Mouse (Mus musculus) lung, embryonic 16.5 days (tissue): ENCODE results near the gene Rpap2. TPM values are rescaled to one million over a fixed set of nuclear protein-coding genes. Genes with fewer than 3 reads are reported as not detected.
A peak's percentile ranks its signal among the peaks of the same experiment; 100 is the strongest.

Source experiments
- ATAC-seq: fragments of 200-750 bp; cut with Nextera tagmentation; 2 replicates; pipeline ENCODE4 v1.8.0; 2017; ENCODE audit warnings: low read depth, mild to moderate bottlenecking, moderate library complexity
- H3K27ac ChIP-seq: fragments of 300-500 bp; sonication (generic); 2 replicates; pipeline ENCODE4 v1.5.1; 2014; ENCODE audit warnings: mild to moderate bottlenecking, control low read depth, low read length
- H3K27me3 ChIP-seq: fragments of 300-500 bp; sonication (generic); 2 replicates; pipeline ENCODE4 v1.6.1; 2014; ENCODE audit warnings: low read depth, low read length, mixed read lengths; ENCODE audit not compliant: control insufficient read depth, insufficient read depth
- H3K36me3 ChIP-seq: fragments of 300-500 bp; sonication (generic); 2 replicates; pipeline ENCODE4 v1.6.1; 2014; ENCODE audit warnings: low read length; ENCODE audit not compliant: control insufficient read depth, insufficient read depth
- H3K4me1 ChIP-seq: fragments of 300-500 bp; sonication (generic); replicated peaks from 2 replicates; pipeline ENCODE4 v1.6.1; 2014; ENCODE audit warnings: low read length, mixed read lengths; ENCODE audit not compliant: control insufficient read depth, insufficient read depth
- H3K4me2 ChIP-seq: fragments of 300-500 bp; sonication (generic); 2 replicates; pipeline ENCODE4 v1.6.1; 2014; ENCODE audit warnings: low read depth, low read length, control low read depth
- H3K4me3 ChIP-seq: fragments of 300-500 bp; sonication (generic); 2 replicates; pipeline ENCODE4 v1.5.1; 2014; ENCODE audit warnings: mild to moderate bottlenecking, low read length, control low read depth
- H3K9ac ChIP-seq: fragments of 300-500 bp; sonication (generic); 2 replicates; pipeline ENCODE4 v1.6.1; 2014; ENCODE audit warnings: low read length, control low read depth
- H3K9me3 ChIP-seq: fragments of 300-500 bp; sonication (generic); 2 replicates; pipeline ENCODE4 v1.6.1; 2016; ENCODE audit warnings: low read length; ENCODE audit not compliant: control insufficient read depth
- WGBS: fragments of 180-500 bp; shearing (Covaris S2); extraction: QIAGEN DNeasy Blood & Tissue Kit; methylation state at CpG from one replicate; pipeline ENCODE4 v1.1.7; 2014; 5-methylcytosine and 5-hydroxymethylcytosine counted together
- polyA plus RNA-seq: library from polyadenylated mRNA; unstranded; fragments of >200 nt; fragmentation: Nextera tagmentation; extraction: Ambion mirVana; gene quantifications from 2 replicates; pipeline ENCODE4 v1.2.1, GENCODE M21; 2015

Rpap2 gene
- 14.9 and 15.1 TPM in 2 replicates for polyA plus RNA-seq

DNA sequence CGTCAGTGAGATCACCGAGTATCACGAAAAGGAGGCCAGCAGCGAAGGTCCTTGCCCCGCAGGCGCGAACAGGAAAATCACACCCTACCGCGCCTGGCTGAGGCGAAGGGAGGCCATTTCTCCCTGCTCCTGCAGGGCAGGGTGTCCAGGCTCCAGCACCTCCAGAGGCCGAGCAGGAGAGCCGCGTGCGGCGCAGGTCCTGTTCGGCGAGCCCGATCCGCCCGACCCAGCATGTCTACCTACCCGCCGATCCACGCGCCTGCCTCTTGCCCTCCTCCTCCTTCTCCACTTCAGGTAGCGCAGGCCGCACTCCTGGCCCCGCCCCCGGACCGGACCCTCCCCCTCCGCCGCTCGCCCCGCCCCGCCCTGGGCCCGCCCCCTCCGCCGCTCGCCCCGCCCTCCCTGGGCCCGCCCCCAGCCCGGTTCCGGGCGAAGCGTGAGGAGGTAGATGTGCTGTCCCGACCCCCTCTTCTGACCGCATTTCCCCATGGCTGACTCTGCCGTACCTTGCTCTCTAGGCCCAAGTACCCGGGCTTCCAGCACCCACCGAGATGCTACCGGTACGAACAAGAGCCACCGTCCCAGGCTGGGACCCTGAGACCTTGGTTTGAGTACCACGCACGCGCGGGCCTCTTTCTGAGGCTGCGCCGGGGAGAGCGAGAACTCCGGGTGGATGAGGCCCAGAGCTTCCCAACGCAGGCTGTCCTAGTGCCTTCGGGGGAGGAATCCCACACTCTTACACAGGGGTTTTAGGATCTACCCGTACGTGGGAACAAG is at the start of gene Rpap2, which contains the start of gene Glmn:
Gene Rpap2 (plus strand): TSS at position 73 of the 777 bp plus-strand sequence.
Gene Glmn (minus strand): TSS at position 588 of the 777 bp plus-strand sequence.
- under 1% methylated on average over 55 of the region's 64 CpGs for WGBS
- Histone ChIP-seq H3K36me3 (peaks cover 7% of the 10 kb centered on the region), H3K4me2 (peak within 1 kb of the TSS; percentile 87), H3K27me3 (no peaks in the 10 kb centered on the region), H3K9ac (peak within 1 kb of the TSS; percentile 80), H3K9me3 (no peaks in the 10 kb centered on the region), H3K4me1 (peaks cover 8% of the 10 kb centered on the region; the same call in 1 of the 2 replicates), H3K27ac (peak within 1 kb of the TSS; percentile 86), H3K4me3 (peak within 1 kb of the TSS; percentile 84)
- peak; percentile 97 for ATAC-seq

DNA sequence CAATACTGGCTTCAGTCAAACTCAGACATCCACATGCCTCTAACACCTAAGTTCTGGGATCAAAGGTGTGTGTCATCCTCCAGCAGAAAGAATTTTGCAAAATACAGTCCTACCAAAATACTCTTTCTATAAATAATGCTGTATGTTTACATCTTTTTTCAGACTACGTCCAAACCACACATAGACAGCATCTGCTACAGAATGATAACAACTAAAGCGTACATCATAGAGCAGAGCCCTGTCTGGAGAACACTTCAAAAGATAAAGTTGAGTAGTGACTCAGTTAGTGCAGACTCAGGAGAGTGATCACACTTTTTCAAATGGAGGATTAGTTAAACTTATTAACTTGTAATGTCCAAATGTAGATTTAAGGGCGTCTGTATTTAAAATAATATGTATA is 49.2 kb upstream of the Rpap2 start:
- no peak for ATAC-seq
- H3K4me3 ChIP-seq = no peak overlapping the region
- H3K4me2 ChIP-seq = no peak overlapping the region
- WGBS = 63% methylated on average over 3 of the region's 3 CpGs
- H3K36me3 ChIP-seq = no peaks in the 10 kb centered on the region
- no peaks in the 10 kb centered on the region for H3K4me1 ChIP-seq
- H3K27me3 ChIP-seq = no peaks in the 10 kb centered on the region
- no peak overlapping the region for H3K27ac ChIP-seq
- H3K9ac ChIP-seq = no peak overlapping the region
- no peaks in the 10 kb centered on the region for H3K9me3 ChIP-seq

DNA sequence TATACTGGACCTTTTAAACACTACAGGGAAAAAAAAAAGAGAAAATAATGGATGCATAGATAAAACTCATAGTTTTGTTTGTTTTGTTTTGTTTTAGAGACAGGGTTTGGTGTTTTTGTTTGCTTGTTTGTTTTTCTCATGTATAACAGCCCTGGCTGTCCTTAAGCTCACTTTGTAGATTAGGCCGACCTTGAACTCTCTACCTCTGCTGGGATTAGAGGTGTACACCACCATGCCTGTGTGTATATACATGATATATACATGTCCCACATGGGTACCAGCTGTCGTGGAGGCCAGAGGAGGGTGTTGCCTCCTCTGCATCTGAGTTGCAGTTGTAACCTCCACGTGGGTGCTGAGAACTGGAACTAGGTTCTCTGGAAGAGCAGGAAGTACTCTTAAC is 48.7 kb upstream of the Rpap2 start:
- Histone ChIP-seq H3K36me3 (no peaks in the 10 kb centered on the region), H3K4me3 (no peak overlapping the region), H3K9ac (no peak overlapping the region), H3K4me2 (no peak overlapping the region), H3K4me1 (no peaks in the 10 kb centered on the region), H3K27me3 (no peaks in the 10 kb centered on the region), H3K9me3 (no peaks in the 10 kb centered on the region), H3K27ac (no peak overlapping the region)
- WGBS = 73% methylated on average over 3 of the region's 3 CpGs
- no peak for ATAC-seq

DNA sequence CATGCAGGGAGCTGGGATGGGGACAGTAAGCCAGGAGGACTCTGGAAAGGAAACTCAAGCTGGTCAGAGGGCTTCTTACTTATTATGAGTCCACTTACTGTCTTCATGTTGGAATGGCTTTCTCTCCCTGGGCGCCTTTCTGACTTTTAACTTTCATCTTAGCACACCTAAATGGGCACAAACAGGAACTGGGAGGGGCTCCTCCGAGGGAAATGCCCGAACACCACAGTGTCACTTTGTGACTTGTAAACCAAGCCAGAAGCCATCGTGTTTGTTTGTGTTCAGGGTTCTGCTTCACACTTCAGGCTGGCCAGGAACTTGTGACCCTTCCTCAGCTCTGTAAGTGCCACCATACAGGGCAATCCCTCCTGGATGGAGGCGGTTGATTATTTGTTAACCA is 42.8 kb upstream of the Rpap2 start:
- Histone ChIP-seq H3K9ac (no peak overlapping the region), H3K4me1 (no peaks in the 10 kb centered on the region), H3K36me3 (peaks cover 4% of the 10 kb centered on the region), H3K27ac (no peak overlapping the region), H3K27me3 (no peaks in the 10 kb centered on the region), H3K4me2 (no peak overlapping the region), H3K9me3 (no peaks in the 10 kb centered on the region), H3K4me3 (no peak overlapping the region)
- 59% methylated on average over 5 of the region's 5 CpGs for WGBS
- ATAC-seq = no peak

DNA sequence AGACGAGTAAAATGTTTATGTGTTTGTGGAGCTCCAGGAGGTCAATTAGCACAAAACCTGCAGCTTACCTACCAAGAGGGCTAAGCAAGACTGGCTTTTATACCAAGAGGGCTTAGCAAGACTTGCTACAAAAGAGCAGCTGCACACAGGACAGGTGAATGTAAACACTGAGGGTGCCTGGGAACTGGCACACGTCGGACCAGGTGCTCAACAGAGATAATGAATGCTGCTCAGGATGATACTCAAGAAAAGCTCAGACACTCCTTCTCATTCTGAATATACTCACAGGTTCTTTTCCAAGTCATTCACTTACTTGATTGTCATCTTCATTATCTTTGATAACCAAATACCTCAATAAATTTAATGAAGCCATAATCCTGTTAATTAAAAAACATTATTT is 40.2 kb upstream of the Rpap2 start:
- H3K9me3 ChIP-seq = no peaks in the 10 kb centered on the region
- no peak overlapping the region for H3K27ac ChIP-seq
- H3K9ac ChIP-seq = no peak overlapping the region
- H3K4me1 ChIP-seq = no peaks in the 10 kb centered on the region
- no peak overlapping the region for H3K4me3 ChIP-seq
- WGBS = 54% methylated on average over 3 of the region's 3 CpGs
- H3K4me2 ChIP-seq = no peak overlapping the region
- ATAC-seq = no peak
- peaks cover 11% of the 10 kb centered on the region for H3K36me3 ChIP-seq
- no peaks in the 10 kb centered on the region for H3K27me3 ChIP-seq

DNA sequence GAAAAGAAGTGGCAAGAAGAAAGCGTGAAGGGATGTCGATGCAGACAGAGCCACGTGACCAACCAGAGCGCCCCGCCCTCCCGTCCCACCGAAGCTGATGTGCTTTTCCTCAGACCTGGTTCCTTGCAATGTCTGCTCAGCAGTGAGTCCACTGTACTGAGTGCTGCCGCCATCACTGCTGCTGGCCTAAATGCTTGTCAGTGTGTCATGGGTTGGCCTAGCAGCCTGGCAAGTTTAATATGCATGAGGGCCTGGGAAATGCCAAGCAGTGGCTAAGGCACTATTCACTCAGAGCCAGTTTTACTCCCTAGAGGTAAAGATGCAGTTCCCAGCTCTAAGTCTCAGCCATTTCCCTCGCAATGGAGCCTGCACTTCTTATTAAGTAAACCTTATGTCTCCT is 28.0 kb upstream of the Rpap2 start:
- Histone ChIP-seq H3K4me2 (no peak overlapping the region), H3K36me3 (peaks cover 16% of the 10 kb centered on the region), H3K9ac (no peak overlapping the region), H3K4me1 (no peaks in the 10 kb centered on the region), H3K27me3 (no peaks in the 10 kb centered on the region), H3K27ac (no peak overlapping the region), H3K9me3 (no peaks in the 10 kb centered on the region), H3K4me3 (no peak overlapping the region)
- 93% methylated on average over 9 of the region's 9 CpGs for WGBS
- no peak for ATAC-seq

DNA sequence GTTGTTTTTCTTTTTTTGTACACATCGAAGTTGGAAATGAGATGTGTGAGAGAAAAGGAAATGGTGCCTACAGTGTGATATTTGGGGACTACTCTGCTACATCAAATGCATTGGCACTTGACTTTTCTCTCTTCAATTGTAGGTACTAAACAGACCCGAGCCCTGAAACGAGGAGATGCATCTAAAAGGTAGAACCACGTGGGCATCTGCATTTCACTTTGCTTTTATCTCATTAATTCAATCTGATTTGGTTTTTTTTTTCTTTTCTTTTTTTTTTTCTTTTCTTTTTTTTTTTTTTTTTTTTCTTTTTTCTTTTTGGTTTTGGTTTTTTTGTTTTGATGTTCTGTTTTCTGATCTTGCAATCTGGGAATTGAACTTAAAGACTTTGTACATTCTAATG is 1.2 kb downstream of the Rpap2 start:
- ATAC-seq = no peak
- Histone ChIP-seq H3K27me3 (no peaks in the 10 kb centered on the region), H3K9ac (peak overlapping the region; percentile 80), H3K4me3 (peak overlapping the region; percentile 84), H3K9me3 (no peaks in the 10 kb centered on the region), H3K4me2 (peak overlapping the region; percentile 87), H3K4me1 (peaks cover 8% of the 10 kb centered on the region; the same call in 1 of the 2 replicates), H3K36me3 (peaks cover 10% of the 10 kb centered on the region), H3K27ac (peak overlapping the region; percentile 86; the same call in 1 of the 2 replicates)
- 16% methylated on average over 4 of the region's 4 CpGs for WGBS

DNA sequence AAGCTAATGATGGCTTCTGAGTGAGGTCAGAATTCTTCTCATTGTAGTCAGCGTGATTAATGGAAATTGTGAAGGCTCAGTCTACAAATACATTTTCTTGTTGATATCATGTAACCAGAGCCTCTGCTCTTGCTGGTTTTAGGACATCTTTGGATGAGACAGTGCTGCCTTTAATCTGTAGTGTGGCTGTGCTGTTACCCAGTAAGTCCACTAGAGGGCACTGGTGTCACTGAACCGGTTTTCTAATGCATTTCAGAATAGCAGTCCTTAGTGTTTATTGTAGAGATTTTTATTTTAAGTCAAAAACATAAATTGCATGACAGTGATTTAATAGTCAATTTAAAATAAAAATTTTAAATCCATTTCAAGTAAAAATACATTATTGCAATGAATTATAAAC is 14.1 kb downstream of the Rpap2 start:
- Histone ChIP-seq H3K36me3 (peaks cover 8% of the 10 kb centered on the region), H3K4me2 (no peak overlapping the region), H3K27me3 (no peaks in the 10 kb centered on the region), H3K4me1 (no peaks in the 10 kb centered on the region), H3K9me3 (no peaks in the 10 kb centered on the region), H3K27ac (no peak overlapping the region), H3K4me3 (no peak overlapping the region), H3K9ac (no peak overlapping the region)
- WGBS = 3% methylated on average over 2 of the region's 2 CpGs
- ATAC-seq = peak; percentile 54

DNA sequence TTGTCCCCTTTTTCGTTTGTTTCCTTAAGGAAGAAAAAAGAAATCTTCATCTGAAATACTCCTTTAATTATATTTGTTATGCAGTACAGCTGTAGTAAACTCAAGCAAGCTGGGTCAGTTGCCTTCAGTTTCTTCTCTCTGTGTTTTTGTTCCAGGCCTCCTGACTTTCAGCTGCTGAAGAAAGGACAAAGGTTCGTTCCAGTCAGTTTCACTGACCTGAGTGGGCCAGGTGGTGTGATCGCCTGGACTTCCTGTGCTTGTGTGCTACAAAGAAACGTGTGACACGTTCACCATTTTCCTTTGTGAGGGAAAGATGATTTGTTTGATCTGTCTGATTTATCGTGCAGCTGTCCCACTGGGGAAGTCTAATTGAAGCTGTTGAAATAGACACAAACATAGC is 20.8 kb downstream of the Rpap2 start:
- no peak overlapping the region for H3K9ac ChIP-seq
- H3K4me1 ChIP-seq = no peaks in the 10 kb centered on the region
- no peak overlapping the region for H3K4me3 ChIP-seq
- H3K9me3 ChIP-seq = no peaks in the 10 kb centered on the region
- no peak overlapping the region for H3K4me2 ChIP-seq
- H3K27me3 ChIP-seq = no peaks in the 10 kb centered on the region
- H3K36me3 ChIP-seq = peaks cover 19% of the 10 kb centered on the region
- H3K27ac ChIP-seq = no peak overlapping the region
- no peak for ATAC-seq
- WGBS = 67% methylated on average over 6 of the region's 6 CpGs
